Mouse (Mus musculus) cerebellum, adult 2 months (tissue): ENCODE measurements at regions not wholly inside any gene's neighbourhood (a gene's known extent, or its start where the extent isn't known, plus 50 kb on each side); places are given as distances from the start of the nearest gene placed in this dataset.

Experiments
- DNase-seq, 2 experiments: peaks; one replicate each; pipeline ENCODE4 v3.0.0; 2021
- H3K27ac ChIP-seq: fragments of 200-500 bp; 2 replicates; pipeline ENCODE4 v1.5.1; 2012; ENCODE audit warnings: low read length, control low read depth, inconsistent platforms; ENCODE audit not compliant: insufficient read depth
- H3K27me3 ChIP-seq: fragments of 200-500 bp; 2 replicates; pipeline ENCODE4 v1.6.1; 2012; ENCODE audit warnings: inconsistent platforms, mild to moderate bottlenecking, low read length, moderate library complexity; ENCODE audit not compliant: control insufficient read depth, insufficient read depth
- H3K4me1 ChIP-seq: fragments of 200-500 bp; 2 replicates; pipeline ENCODE4 v1.6.1; 2011; ENCODE audit warnings: low read length; ENCODE audit not compliant: control insufficient read depth, insufficient read depth
- H3K4me3 ChIP-seq: fragments of 200-500 bp; replicated peaks from 2 replicates; pipeline ENCODE3; 2011; ENCODE audit warnings: mild to moderate bottlenecking, low read depth, low read length, control low read depth; ENCODE audit not compliant: insufficient read depth
- CTCF ChIP-seq: fragments of 200-500 bp; IDR thresholded peaks from 2 replicates; pipeline ENCODE4 v1.5.1; 2011; ENCODE audit warnings: low read depth, mild to moderate bottlenecking, control low read depth, low read length, moderate library complexity, borderline replicate concordance; ENCODE audit not compliant: insufficient read depth
- POLR2A ChIP-seq: fragments of 200-500 bp; IDR thresholded peaks from 2 replicates; pipeline ENCODE4 v1.6.1; 2011; ENCODE audit warnings: low read length, control low read depth, borderline replicate concordance; ENCODE audit not compliant: insufficient read depth
- WGBS: fragments of 180-500 bp; shearing (Covaris S2); methylation state at CpG from one replicate; pipeline ENCODE4 v1.1.7; 2018; 5-methylcytosine and 5-hydroxymethylcytosine counted together

- TF ChIP-seq CTCF = no peak
- no peak for TF ChIP-seq POLR2A
- DNase-seq = no peak
- no peak overlapping the region for H3K27ac ChIP-seq
- WGBS = 27% methylated on average over 1 of the region's 1 CpGs
- no peaks in the 10 kb centered on the region for H3K27me3 ChIP-seq
- H3K4me1 ChIP-seq = no peaks in the 10 kb centered on the region
- H3K4me3 ChIP-seq = no peak overlapping the region
These were observed 1239.7 kb downstream of the Pla2g4a start for GRCm38 (mm10) chr1:148721409-148721808.

GRCm38 (mm10) chr1:148720980-148721379 is 1240.1 kb downstream of the Pla2g4a start:
- TF ChIP-seq POLR2A = no peak
- TF ChIP-seq CTCF = no peak
- 31% methylated on average over 4 of the region's 4 CpGs for WGBS

GRCm38 (mm10) chr1:148708084-148708483 is 1253.0 kb downstream of the Pla2g4a start:
- H3K27ac ChIP-seq = no peak overlapping the region
- H3K27me3 ChIP-seq = no peaks in the 10 kb centered on the region

More at GRCm38 (mm10) chr1:148720980-148721379, 1240.1 kb downstream of the Pla2g4a start:
- no peak for DNase-seq
- Histone ChIP-seq H3K4me3 (no peak overlapping the region), H3K27ac (no peak overlapping the region), H3K27me3 (no peaks in the 10 kb centered on the region), H3K4me1 (no peaks in the 10 kb centered on the region)

GRCm38 (mm10) chr1:148707657-148708056 is 1253.4 kb downstream of the Pla2g4a start:
- TF ChIP-seq CTCF (no peak), POLR2A (no peak)

More at GRCm38 (mm10) chr1:148708084-148708483, 1253.0 kb downstream of the Pla2g4a start:
- DNase-seq = no peak
- Histone ChIP-seq H3K4me3 (no peak overlapping the region), H3K4me1 (no peaks in the 10 kb centered on the region)
- no peak for TF ChIP-seq POLR2A
- TF ChIP-seq CTCF = no peak

GRCm38 (mm10) chr1:148706271-148706807 is 1254.8 kb downstream of the Pla2g4a start:
- no peak overlapping the region for H3K4me3 ChIP-seq
- TF ChIP-seq POLR2A (no peak), CTCF (no peak)
- no peaks in the 10 kb centered on the region for H3K4me1 ChIP-seq
- DNase-seq = no peak
- H3K27ac ChIP-seq = no peak overlapping the region
- 72% methylated on average over 5 of the region's 5 CpGs for WGBS
- H3K27me3 ChIP-seq = no peaks in the 10 kb centered on the region

More at GRCm38 (mm10) chr1:148707657-148708056, 1253.4 kb downstream of the Pla2g4a start:
- Histone ChIP-seq H3K4me1 (no peaks in the 10 kb centered on the region), H3K4me3 (no peak overlapping the region), H3K27me3 (no peaks in the 10 kb centered on the region), H3K27ac (no peak overlapping the region)
- DNase-seq = no peak

GRCm38 (mm10) chr1:148700599-148700954 is 1260.5 kb downstream of the Pla2g4a start:
- Histone ChIP-seq H3K27ac (no peak overlapping the region), H3K4me3 (no peak overlapping the region), H3K4me1 (no peaks in the 10 kb centered on the region), H3K27me3 (no peaks in the 10 kb centered on the region)
- no peak for DNase-seq
- TF ChIP-seq POLR2A = no peak
- TF ChIP-seq CTCF = no peak
- WGBS = 21% methylated on average over 3 of the region's 3 CpGs

GRCm38 (mm10) chr1:148699854-148700598 is 1261.1 kb downstream of the Pla2g4a start:
- TF ChIP-seq POLR2A (no peak), CTCF (no peak)
- H3K4me1 ChIP-seq = no peaks in the 10 kb centered on the region
- H3K4me3 ChIP-seq = no peak overlapping the region
- H3K27me3 ChIP-seq = no peaks in the 10 kb centered on the region
- H3K27ac ChIP-seq = no peak overlapping the region
- DNase-seq = no peak
- 53% methylated on average over 2 of the region's 2 CpGs for WGBS

- no peak for DNase-seq
- 40% methylated on average over 2 of the region's 2 CpGs for WGBS
- H3K27me3 ChIP-seq = no peaks in the 10 kb centered on the region
These were observed 1271.0 kb downstream of the Pla2g4a start for GRCm38 (mm10) chr1:148690085-148690484.

More at GRCm38 (mm10) chr1:148690085-148690484, 1271.0 kb downstream of the Pla2g4a start:
- no peak overlapping the region for H3K4me3 ChIP-seq
- no peak for TF ChIP-seq CTCF
- TF ChIP-seq POLR2A = no peak
- no peaks in the 10 kb centered on the region for H3K4me1 ChIP-seq
- no peak overlapping the region for H3K27ac ChIP-seq
